Mouse (Mus musculus): Measurements from ENCODE around the gene Srpk3. TPM values are rescaled to one million over a fixed set of nuclear protein-coding genes. Genes with fewer than 3 reads are reported as not detected.
A peak's percentile ranks its signal among the peaks of the same experiment; 100 is the strongest.
"Not testable (repeated sequence)": the region's sequence is repeated elsewhere in the genome, so short reads cannot be mapped to it uniquely, and the experiment has no call there.

Gene Srpk3
- under 1 TPM in 1 of 2 experiments, not detected in 1; 0.33 TPM for total RNA-seq (2021)
- long read RNA-seq, experiment 1, result 0 reads
- long read RNA-seq, experiment 2, result 0 reads

- no peak for DNase-seq
Measured at GRCm38 (mm10) chrX:73774168-73774760, at the start of gene Srpk3. TSS of gene Srpk3 (plus strand) at chrX:73774405.

GRCm38 (mm10) chrX:73730908-73731307 is 43.3 kb upstream of the Srpk3 start:
- DNase-seq, result no peak

GRCm38 (mm10) chrX:73738155-73738554 is 36.0 kb upstream of the Srpk3 start:
- DNase-seq, result no peak

GRCm38 (mm10) chrX:73739151-73739550 is 35.1 kb upstream of the Srpk3 start:
- no peak for DNase-seq

GRCm38 (mm10) chrX:73739841-73740240 is 34.4 kb upstream of the Srpk3 start:
- not testable (repeated sequence) for DNase-seq

- DNase-seq, result no peak
Measured at GRCm38 (mm10) chrX:73744774-73745481, 29.3 kb upstream of the Srpk3 start.

GRCm38 (mm10) chrX:73748977-73749376 is 25.2 kb upstream of the Srpk3 start:
- DNase-seq, result no peak

GRCm38 (mm10) chrX:73756334-73757140 is 17.7 kb upstream of the Srpk3 start, which contains the start of gene Plxnb3:
TSS of gene Plxnb3 (plus strand) at chrX:73757090.
- DNase-seq, result no peak

GRCm38 (mm10) chrX:73758611-73759290 is 15.5 kb upstream of the Srpk3 start:
- peak; percentile 8 to 39 for DNase-seq

GRCm38 (mm10) chrX:73765311-73765710 is 8.9 kb upstream of the Srpk3 start:
- peak; percentile 81 to 83 for DNase-seq

- DNase-seq, result no peak
Measured at GRCm38 (mm10) chrX:73767267-73767666, 6.9 kb upstream of the Srpk3 start.

- no peak for DNase-seq
Measured at GRCm38 (mm10) chrX:73774802-73775483, 738 bp downstream of the Srpk3 start.

GRCm38 (mm10) chrX:73782227-73782626 is 8.0 kb downstream of the Srpk3 start:
- no peak for DNase-seq

GRCm38 (mm10) chrX:73785666-73786065 is 11.5 kb downstream of the Srpk3 start:
- DNase-seq, result no peak

GRCm38 (mm10) chrX:73786364-73787224 is 12.4 kb downstream of the Srpk3 start, which contains the start of the genes Idh3g and Ssr4:
TSS of gene Idh3g (minus strand) at chrX:73786897.
TSS of gene Ssr4 (plus strand) at chrX:73787028.
- peak; percentile 92 to 93 for DNase-seq

- no peak for DNase-seq
Measured at GRCm38 (mm10) chrX:73787225-73787558, 13.0 kb downstream of the Srpk3 start.

- no peak for DNase-seq
Measured at GRCm38 (mm10) chrX:73788501-73788900, 14.3 kb downstream of the Srpk3 start.

- no peak for DNase-seq
Measured at GRCm38 (mm10) chrX:73793039-73793438, 18.8 kb downstream of the Srpk3 start.

- DNase-seq, result no peak
Measured at GRCm38 (mm10) chrX:73793505-73793904, 19.3 kb downstream of the Srpk3 start.

- DNase-seq, result no peak
Measured at GRCm38 (mm10) chrX:73797511-73797910, 23.3 kb downstream of the Srpk3 start.

- DNase-seq, result peak; percentile 74 to 88
Measured at GRCm38 (mm10) chrX:73798502-73798901, 24.3 kb downstream of the Srpk3 start.

Measured in adrenal gland, postnatal 36 days (tissue).